Mouse (Mus musculus) limb, embryonic 11.5 days (tissue): ENCODE results near the gene Gm10354. TPM values are rescaled to one million over a fixed set of nuclear protein-coding genes. Genes with fewer than 3 reads are reported as not detected.
"Not testable (repeated sequence)": the region's sequence is repeated elsewhere in the genome, so short reads cannot be mapped to it uniquely, and the experiment has no call there.

Experiments
- ATAC-seq: fragments of 200-750 bp; cut with Nextera tagmentation; 2 replicates; pipeline ENCODE4 v1.8.0; 2017; ENCODE audit warnings: low read depth; ENCODE audit not compliant: insufficient number of reproducible peaks, low FRiP score, low TSS enrichment
- DNase-seq: peaks from one replicate; pipeline ENCODE4 v3.0.0-alpha.2; 2015; ENCODE audit warnings: low spot score
- H3K27ac ChIP-seq: fragments of 300-500 bp; sonication (generic); replicated peaks from 2 replicates; pipeline ENCODE4 v1.5.1; 2014; ENCODE audit warnings: low read depth, mild to moderate bottlenecking, low read length
- H3K27me3 ChIP-seq: fragments of 300-500 bp; sonication (generic); 2 replicates; pipeline ENCODE4 v1.6.1; 2014; ENCODE audit warnings: mild to moderate bottlenecking, low read length, mixed read lengths; ENCODE audit not compliant: control insufficient read depth, insufficient read depth
- H3K36me3 ChIP-seq: fragments of 300-500 bp; sonication (generic); 2 replicates; pipeline ENCODE4 v1.6.1; 2014; ENCODE audit warnings: mild to moderate bottlenecking, low read length, moderate library complexity, mixed read lengths; ENCODE audit not compliant: control insufficient read depth, insufficient read depth
- H3K4me1 ChIP-seq: fragments of 300-500 bp; sonication (generic); 2 replicates; pipeline ENCODE4 v1.6.1; 2014; ENCODE audit warnings: low read length, mixed read lengths; ENCODE audit not compliant: control insufficient read depth, insufficient read depth
- H3K4me2 ChIP-seq: fragments of 300-500 bp; sonication (generic); 2 replicates; pipeline ENCODE4 v1.6.1; 2014; ENCODE audit warnings: low read depth, mild to moderate bottlenecking, moderate library complexity; ENCODE audit not compliant: severe bottlenecking
- H3K4me3 ChIP-seq: fragments of 300-500 bp; sonication (generic); 2 replicates; pipeline ENCODE4 v1.5.1; 2014; ENCODE audit warnings: low read depth, low read length
- H3K9ac ChIP-seq: fragments of 300-500 bp; sonication (generic); 2 replicates; pipeline ENCODE4 v1.6.1; 2014; ENCODE audit warnings: mild to moderate bottlenecking, low read length
- H3K9me3 ChIP-seq: fragments of 300-500 bp; sonication (generic); 2 replicates; pipeline ENCODE4 v1.6.1; 2016; ENCODE audit warnings: low read length; ENCODE audit not compliant: control insufficient read depth
- WGBS: fragments of 180-500 bp; shearing (Covaris S2); extraction: QIAGEN DNeasy Blood & Tissue Kit; methylation state at CpG from one replicate; pipeline ENCODE4 v1.1.7; 2014; 5-methylcytosine and 5-hydroxymethylcytosine counted together
- polyA plus RNA-seq: library from polyadenylated mRNA; unstranded; fragments of >200 nt; fragmentation: Nextera tagmentation; extraction: Ambion mirVana; gene quantifications from 2 replicates; pipeline ENCODE4 v1.2.1, GENCODE M21; 2014

The Gm10354 gene
- polyA plus RNA-seq, 1 experiment from 2014 or later = not detected

- 85% methylated on average over 3 of the region's 3 CpGs for WGBS
These were observed 5.9 kb downstream of the Gm10354 start for GRCm38 (mm10) chr5:14972841-14973240.

DNA sequence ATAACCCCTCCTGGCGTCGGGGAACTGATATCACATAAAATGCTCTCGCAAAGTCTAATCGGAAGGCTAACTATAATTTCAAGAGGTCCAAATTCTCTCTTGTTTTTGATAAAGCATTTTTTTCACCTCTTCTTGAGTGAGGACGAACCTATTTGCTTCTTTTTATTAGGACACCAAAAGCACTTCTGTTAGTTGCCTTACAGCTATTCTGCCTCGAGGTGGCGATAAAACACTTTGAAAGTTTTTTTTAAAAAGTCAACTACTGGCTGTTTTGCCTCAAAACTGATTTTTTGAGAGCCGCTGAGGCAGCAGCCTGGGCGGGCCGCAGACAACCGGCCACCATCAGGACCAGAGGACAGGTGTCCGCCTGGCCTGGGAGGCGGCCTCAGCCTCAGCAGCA, 14.9 kb downstream of the Gm10354 start:
- WGBS = 79% methylated on average over 13 of the region's 13 CpGs
- ATAC-seq, H3K27ac ChIP-seq, H3K4me2 ChIP-seq, H3K4me3 ChIP-seq, DNase-seq, H3K36me3 ChIP-seq, H3K27me3 ChIP-seq, H3K4me1 ChIP-seq, H3K9me3 ChIP-seq, H3K9ac ChIP-seq: not testable (repeated sequence)

More at GRCm38 (mm10) chr5:14972841-14973240, 5.9 kb downstream of the Gm10354 start:
- H3K27me3 ChIP-seq, DNase-seq, H3K27ac ChIP-seq, H3K36me3 ChIP-seq, H3K9ac ChIP-seq, ATAC-seq, H3K4me2 ChIP-seq, H3K4me1 ChIP-seq, H3K9me3 ChIP-seq, H3K4me3 ChIP-seq: not testable (repeated sequence)

- 0 out of 2 replicates have a peak, but pooled peaks have one; percentile 62 for ATAC-seq
These were observed 17.2 kb downstream of the Gm10354 start for GRCm38 (mm10) chr5:14961502-14961901.

DNA sequence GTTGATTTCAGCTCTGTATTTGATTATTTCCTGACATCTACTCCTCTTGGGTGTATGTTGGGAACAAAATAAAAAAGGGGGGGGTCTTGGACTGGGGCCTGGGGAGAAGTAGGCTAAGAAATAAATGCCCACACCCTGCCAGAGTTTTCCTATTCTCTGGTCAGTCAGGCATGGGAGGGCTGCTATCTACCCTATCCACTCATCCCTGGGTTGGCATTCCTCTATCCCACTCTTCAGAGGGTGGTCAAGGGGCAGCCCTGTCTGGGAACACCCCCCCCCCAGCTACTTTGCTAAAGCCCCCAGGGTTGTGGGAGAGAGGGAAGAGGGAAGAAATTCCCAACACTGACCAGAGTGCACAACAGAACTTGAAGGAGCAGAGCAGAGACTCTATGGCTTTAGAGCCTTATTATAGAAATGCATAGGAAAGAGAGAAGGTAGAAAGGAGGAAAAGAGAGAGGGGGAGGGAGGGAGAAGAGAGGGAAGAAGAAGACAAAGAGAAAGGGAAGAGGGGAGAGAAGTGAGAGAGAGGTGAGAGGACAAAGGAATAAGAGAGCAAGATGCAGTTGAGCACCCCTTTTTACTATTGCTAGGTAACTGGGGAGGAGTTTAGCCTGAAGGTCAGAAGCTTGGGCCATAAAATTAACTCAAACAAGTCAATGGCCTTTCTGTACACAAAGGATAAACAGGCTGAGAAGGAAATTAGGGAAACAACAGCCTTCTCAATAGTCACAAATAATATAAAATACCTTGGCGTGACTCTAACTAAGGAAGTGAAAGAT, 22.6 kb downstream of the Gm10354 start:
- DNase-seq, H3K36me3 ChIP-seq, H3K4me3 ChIP-seq, H3K9ac ChIP-seq, H3K4me1 ChIP-seq, H3K27ac ChIP-seq, H3K9me3 ChIP-seq, H3K4me2 ChIP-seq, H3K27me3 ChIP-seq, ATAC-seq: not testable (repeated sequence)
- 88% methylated on average over 1 of the region's 1 CpGs for WGBS

More at GRCm38 (mm10) chr5:14961502-14961901, 17.2 kb downstream of the Gm10354 start:
- H3K36me3 ChIP-seq, H3K4me1 ChIP-seq, DNase-seq, H3K4me2 ChIP-seq, H3K27me3 ChIP-seq, H3K27ac ChIP-seq, H3K4me3 ChIP-seq, H3K9me3 ChIP-seq, H3K9ac ChIP-seq: not testable (repeated sequence)
- WGBS = 83% methylated on average over 4 of the region's 4 CpGs

GRCm38 (mm10) chr5:14953587-14953986, 25.1 kb downstream of the Gm10354 start:
- not testable (repeated sequence) for H3K9ac ChIP-seq, H3K27ac ChIP-seq, ATAC-seq, H3K4me2 ChIP-seq, H3K9me3 ChIP-seq, H3K27me3 ChIP-seq, H3K4me1 ChIP-seq, H3K4me3 ChIP-seq, H3K36me3 ChIP-seq, DNase-seq

GRCm38 (mm10) chr5:14952749-14953148, 26.0 kb downstream of the Gm10354 start:
- not testable (repeated sequence) for H3K4me1 ChIP-seq, H3K4me3 ChIP-seq, H3K4me2 ChIP-seq, ATAC-seq, H3K9me3 ChIP-seq, DNase-seq, H3K27ac ChIP-seq, H3K9ac ChIP-seq, H3K27me3 ChIP-seq, H3K36me3 ChIP-seq
- WGBS = 72% methylated on average over 3 of the region's 3 CpGs

DNA sequence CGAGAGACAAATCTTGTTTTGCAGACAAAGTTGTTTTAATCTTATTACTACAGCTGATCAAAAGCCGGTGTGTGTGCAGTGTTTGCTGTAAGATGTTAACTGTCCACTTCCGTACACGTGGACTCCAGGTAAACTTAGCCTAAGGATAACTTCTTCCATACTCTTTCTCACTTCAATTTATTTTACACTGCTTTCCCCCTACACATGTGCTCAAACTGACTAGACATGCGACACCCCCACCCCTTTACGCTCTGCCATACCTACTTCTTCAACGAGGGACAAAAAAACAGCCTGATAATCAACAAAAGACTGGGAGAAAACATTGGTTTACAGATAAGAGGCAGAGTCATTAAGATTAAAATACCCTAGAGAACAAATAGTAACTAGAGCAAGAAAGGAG, 26.9 kb downstream of the Gm10354 start:
- ATAC-seq = peak; percentile 65; the same call in 1 of the 2 replicates

DNA sequence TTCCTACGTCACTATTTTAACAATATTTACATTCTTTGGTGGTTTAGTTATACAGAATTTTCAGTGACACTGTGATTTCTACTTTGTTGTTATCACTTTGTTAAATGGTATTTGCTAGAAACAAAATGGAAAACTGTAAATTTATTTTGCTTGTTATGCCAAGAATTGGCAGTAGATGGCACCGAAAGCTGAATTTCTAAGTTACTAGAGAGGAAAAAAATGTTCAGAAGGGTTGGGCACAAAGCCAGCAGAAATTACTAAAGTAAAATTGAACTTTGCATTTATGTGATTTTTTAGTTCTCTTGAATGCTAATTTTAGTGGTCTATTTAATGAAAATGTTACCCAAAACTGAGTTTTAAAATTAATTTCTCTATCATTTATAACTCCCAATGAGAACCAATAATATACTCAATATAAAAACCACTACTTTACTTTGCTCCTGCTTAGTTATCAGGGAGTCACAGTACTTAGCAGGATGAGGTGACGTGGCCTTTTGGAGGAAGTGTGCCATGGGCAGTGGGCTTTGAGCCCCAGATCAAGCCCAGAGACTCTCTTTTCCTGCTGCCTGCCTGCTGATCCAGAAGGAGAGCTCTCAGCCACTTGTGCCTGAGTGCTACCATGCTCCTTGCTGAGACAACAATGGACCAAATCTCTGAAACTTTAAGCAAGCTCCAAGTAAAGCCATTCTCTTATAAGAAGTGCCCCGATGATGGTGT, 31.1 kb downstream of the Gm10354 start:
- not testable (repeated sequence) for H3K36me3 ChIP-seq, H3K4me2 ChIP-seq, ATAC-seq, H3K9me3 ChIP-seq, H3K4me3 ChIP-seq, H3K27ac ChIP-seq, H3K9ac ChIP-seq, H3K4me1 ChIP-seq, H3K27me3 ChIP-seq, DNase-seq
- WGBS = 65% methylated on average over 4 of the region's 4 CpGs

More for the DNA sequence above, 26.9 kb downstream of the Gm10354 start:
- not testable (repeated sequence) for DNase-seq, H3K4me1 ChIP-seq, H3K36me3 ChIP-seq, H3K9me3 ChIP-seq, H3K27me3 ChIP-seq, H3K9ac ChIP-seq, H3K4me3 ChIP-seq, H3K4me2 ChIP-seq, H3K27ac ChIP-seq
- WGBS = 73% methylated on average over 7 of the region's 7 CpGs
